In genomic region chr11:6658271-6658670, GRCm38 (mm10) we compare ENCODE assay signal across 8 mouse cellular contexts. TPM values are rescaled to one million over a fixed set of nuclear protein-coding genes. Genes with fewer than 3 reads are reported as not detected.
DNase-seq lines count a peak whose midpoint lies in the region; ATAC-seq and TF ChIP-seq lines count a peak whose summit lies in the region.

TSS of gene Ramp3 (plus strand) at chr11:6658521.

- no peaks in the 10 kb centered on the region for H3K36me3 ChIP-seq in forebrain, embryonic 10.5 days (replicated peaks)
- no peaks in the 10 kb centered on the region for H3K36me3 ChIP-seq in intestine, embryonic 15.5 days
- H3K36me3 ChIP-seq in liver, postnatal 0 days (replicated peaks; ENCODE audit: insufficient read depth, low read length): no peaks in the 10 kb centered on the region
- no peaks in the 10 kb centered on the region for H3K36me3 ChIP-seq in splenic B cell, adult 2 months (ENCODE audit: control insufficient read depth, insufficient read depth, low read length, poor library complexity, severe bottlenecking)

- no peak for TF ChIP-seq EP300 in liver, postnatal 0 days (IDR thresholded peaks at IDR 0.05; ENCODE audit: low read depth)

- DNase-seq in lung, adult 2 months: no peak
- DNase-seq in lung, adult 18-20 months: no peak
- peak; percentile 32 for DNase-seq in brain, embryonic 18.5 days (ENCODE audit: low read depth, low spot score)
- DNase-seq in forebrain, embryonic 10.5 days (ENCODE audit: extremely low spot score, low spot score): peak; percentile 72
- peak; percentile 72 for DNase-seq in liver, postnatal 0 days
- DNase-seq in splenic B cell, adult 2 months (ENCODE audit: low read depth, low spot score): peak; percentile 48
- DNase-seq in spleen, postnatal 36 days (ENCODE audit: low spot score in 2 of 2): no peak

- peak within 1 kb of the TSS; percentile 73 for H3K27ac ChIP-seq in forebrain, embryonic 10.5 days
- no peak within 1 kb of the TSS for H3K27ac ChIP-seq in intestine, embryonic 15.5 days
- H3K27ac ChIP-seq in liver, postnatal 0 days (ENCODE audit: low read depth): no peak within 1 kb of the TSS

- peak within 1 kb of the TSS; percentile 82 for H3K4me2 ChIP-seq in intestine, embryonic 15.5 days (replicated peaks)
- peak within 1 kb of the TSS; percentile 66 for H3K4me2 ChIP-seq in liver, postnatal 0 days (ENCODE audit: low read depth, low read length)

- no peaks in the 10 kb centered on the region for H3K9me3 ChIP-seq in forebrain, embryonic 10.5 days
- no peaks in the 10 kb centered on the region for H3K9me3 ChIP-seq in intestine, embryonic 15.5 days
- H3K9me3 ChIP-seq in liver, postnatal 0 days (ENCODE audit: low read length): no peaks in the 10 kb centered on the region

- 0 out of 2 replicates have a peak within 1 kb of the TSS, but pooled peaks have one; percentile 28 for H3K9ac ChIP-seq in intestine, embryonic 15.5 days
- no peak within 1 kb of the TSS for H3K9ac ChIP-seq in liver, postnatal 0 days (replicated peaks)

- no peak for TF ChIP-seq CTCF in lung, adult 2 months (IDR thresholded peaks at IDR 0.05; ENCODE audit: insufficient read depth, low read length)
- no peak for TF ChIP-seq CTCF in liver, postnatal 0 days (IDR thresholded peaks at IDR 0.05; ENCODE audit: low read depth)

- H3K27me3 ChIP-seq in forebrain, embryonic 10.5 days (ENCODE audit: poor library complexity, severe bottlenecking): peaks cover 33% of the 10 kb centered on the region
- no peaks in the 10 kb centered on the region for H3K27me3 ChIP-seq in intestine, embryonic 15.5 days (replicated peaks)
- peaks cover 8% of the 10 kb centered on the region; the same call in 1 of the 2 replicates for H3K27me3 ChIP-seq in liver, postnatal 0 days (ENCODE audit: insufficient read depth, low read length)
- H3K27me3 ChIP-seq in splenic B cell, adult 2 months (ENCODE audit: control insufficient read depth, insufficient read depth, low read length, poor library complexity, severe bottlenecking): no peaks in the 10 kb centered on the region

- under 1% methylated on average over 18 of the region's 18 CpGs for WGBS in lung, adult 2 months
- 0% methylated on average over 18 of the region's 18 CpGs for WGBS in forebrain, embryonic 10.5 days
- WGBS in intestine, embryonic 15.5 days: under 1% methylated on average over 18 of the region's 18 CpGs
- under 1% methylated on average over 17 of the region's 18 CpGs for WGBS in liver, postnatal 0 days (ENCODE audit: insufficient replicate concordance)

- peak; percentile 84 for ATAC-seq in intestine, embryonic 15.5 days
- peak; percentile 68 for ATAC-seq in liver, postnatal 0 days

- no peak for TF ChIP-seq POLR2A in lung, adult 2 months (IDR thresholded peaks at IDR 0.05; ENCODE audit: borderline replicate concordance, extremely low read depth, low read depth, low read length)

- H3K4me3 ChIP-seq in lung, adult 2 months (replicated peaks; ENCODE audit: extremely low read depth, low read depth, low read length): peak within 1 kb of the TSS; percentile 55
- H3K4me3 ChIP-seq in forebrain, embryonic 10.5 days: peak within 1 kb of the TSS; percentile 57
- H3K4me3 ChIP-seq in intestine, embryonic 15.5 days (replicated peaks): peak within 1 kb of the TSS; percentile 43
- peak within 1 kb of the TSS; percentile 21 for H3K4me3 ChIP-seq in liver, postnatal 0 days (ENCODE audit: low read depth, low read length)

- no peaks in the 10 kb centered on the region for H3K4me1 ChIP-seq in lung, adult 2 months (ENCODE audit: control insufficient read depth, insufficient read depth, low read length)
- peaks cover 28% of the 10 kb centered on the region for H3K4me1 ChIP-seq in forebrain, embryonic 10.5 days
- H3K4me1 ChIP-seq in intestine, embryonic 15.5 days (replicated peaks): no peaks in the 10 kb centered on the region
- no peaks in the 10 kb centered on the region; the same call in 1 of the 2 replicates for H3K4me1 ChIP-seq in liver, postnatal 0 days (ENCODE audit: insufficient read depth)

RNA-seq across cellular contexts. Expression of gene Ramp3, which starts in this region (rescaled TPM):
- 8.3 and 8.7 TPM in 2 replicates for polyA plus RNA-seq in lung, adult 2 months (2012; rRNA removed)
- 5.4 and 5.6 TPM in 2 replicates for polyA plus RNA-seq in forebrain, embryonic 10.5 days (2016; fragmentation: Nextera tagmentation; extraction: Ambion mirVana)
- 5.4 and 6.1 TPM in 2 replicates for polyA plus RNA-seq in intestine, embryonic 15.5 days (2015; fragmentation: Nextera tagmentation; extraction: Ambion mirVana)
- 0.20 and 0.28 TPM in 2 replicates for polyA plus RNA-seq in liver, postnatal 0 days (2015; fragmentation: Nextera tagmentation; extraction: Ambion mirVana)

Comparison
In these comparisons a context has a peak if more than half of its experiments do, and no peak if none do; other contexts are left out.
1. Peak in DNase-seq, ATAC-seq, H3K4me3 ChIP-seq and H3K4me2 ChIP-seq in liver, postnatal 0 days; RNA of the gene not detected or under 1 TPM.
2. DNase-seq: peak in brain, embryonic 18.5 days (single experiment), forebrain, embryonic 10.5 days (single experiment) and splenic B cell, adult 2 months (single experiment); none in lung, adult 2 months (single experiment), lung, adult 18-20 months (0 of 2) and spleen, postnatal 36 days (0 of 2).
3. Peak in every context shown above with its lines, with median percentiles within 50 percentile points of each other: H3K4me3 ChIP-seq.